Mouse (Mus musculus) kidney, postnatal 0 days (tissue): Measurements from ENCODE around the gene H2-Aa. TPM values are rescaled to one million over a fixed set of nuclear protein-coding genes. Genes with fewer than 3 reads are reported as not detected.

ENCODE experiments used
- ATAC-seq: fragments of 200-750 bp; cut with Nextera tagmentation; replicated peaks from 2 replicates; pipeline ENCODE4 v1.8.0; 2017; ENCODE audit warnings: low read depth, moderate number of reproducible peaks, moderate TSS enrichment, moderate library complexity; ENCODE audit not compliant: low FRiP score
- DNase-seq: peaks from one replicate; pipeline ENCODE4 v3.0.0-alpha.2; 2016; ENCODE audit warnings: low spot score
- H3K27ac ChIP-seq: fragments of 300-500 bp; sonication (generic); 2 replicates; pipeline ENCODE4 v1.5.1; 2014; ENCODE audit warnings: mild to moderate bottlenecking
- H3K27me3 ChIP-seq: fragments of 300-500 bp; sonication (generic); 2 replicates; pipeline ENCODE4 v1.6.1; 2014; ENCODE audit warnings: low read length, mixed read lengths; ENCODE audit not compliant: insufficient read depth
- H3K36me3 ChIP-seq: fragments of 300-500 bp; sonication (generic); 2 replicates; pipeline ENCODE4 v1.6.1; 2014; ENCODE audit warnings: low read length, mixed read lengths; ENCODE audit not compliant: insufficient read depth
- H3K4me1 ChIP-seq: fragments of 300-500 bp; sonication (generic); replicated peaks from 2 replicates; pipeline ENCODE4 v1.6.1; 2014; ENCODE audit warnings: antibody characterized with exemption, low read length, mixed read lengths; ENCODE audit not compliant: insufficient read depth
- H3K4me2 ChIP-seq: fragments of 300-500 bp; sonication (generic); 2 replicates; pipeline ENCODE4 v1.6.1; 2014; ENCODE audit warnings: mild to moderate bottlenecking, low read length, moderate library complexity, mixed read lengths
- H3K4me3 ChIP-seq: fragments of 300-500 bp; sonication (generic); replicated peaks from 2 replicates; pipeline ENCODE4 v1.5.1; 2014; ENCODE audit warnings: low read depth, low read length
- H3K9ac ChIP-seq: fragments of 300-500 bp; sonication (generic); 2 replicates; pipeline ENCODE4 v1.6.1; 2014; ENCODE audit warnings: low read depth, low read length
- H3K9me3 ChIP-seq: fragments of 300-500 bp; sonication (generic); replicated peaks from 2 replicates; pipeline ENCODE4 v1.6.1; 2016; ENCODE audit warnings: low read length, inconsistent platforms, mixed read lengths
- CTCF ChIP-seq: IDR thresholded peaks from 2 replicates; pipeline ENCODE4 v1.5.1; 2016; ENCODE audit warnings: antibody characterized with exemption, low read depth, mild to moderate bottlenecking, moderate library complexity
- WGBS: fragments of 180-500 bp; shearing (Covaris S2); extraction: QIAGEN DNeasy Blood & Tissue Kit; methylation state at CpG from one replicate; pipeline ENCODE4 v1.1.7; 2014; 5-methylcytosine and 5-hydroxymethylcytosine counted together
- polyA plus RNA-seq: library from polyadenylated mRNA; unstranded; fragments of >200 nt; fragmentation: Nextera tagmentation; extraction: Ambion mirVana; gene quantifications from 2 replicates; pipeline ENCODE4 v1.2.1, GENCODE M21; 2015

Gene H2-Aa
- polyA plus RNA-seq, 1 experiment from 2014 or later, result 6.0 TPM

DNA sequence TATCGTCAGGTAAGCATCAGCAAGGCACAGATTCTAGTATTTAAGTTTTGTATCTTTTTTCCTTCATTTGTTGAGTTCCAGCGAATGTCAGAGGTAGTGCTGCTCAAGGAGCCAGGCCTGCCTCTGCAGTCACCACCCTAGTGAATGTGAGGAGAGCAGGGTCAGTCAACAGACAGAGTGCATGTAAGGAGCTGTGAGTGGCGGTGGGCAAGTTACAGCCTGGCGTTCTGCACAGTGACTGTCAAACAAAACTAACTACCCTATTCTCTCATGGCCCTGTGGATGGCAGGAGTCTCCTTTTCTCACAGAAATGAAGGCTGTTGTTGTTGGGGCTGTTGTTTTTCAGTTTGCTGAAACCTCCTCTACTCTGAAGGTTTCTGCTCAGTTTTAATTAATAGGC is 2.3 kb downstream of the H2-Aa start:
- WGBS, result 76% methylated on average over 4 of the region's 4 CpGs
- no peak overlapping the region for H3K4me2 ChIP-seq
- no peak overlapping the region for H3K27ac ChIP-seq
- ATAC-seq, result no peak
- no peaks in the 10 kb centered on the region for H3K27me3 ChIP-seq
- no peak overlapping the region for H3K4me3 ChIP-seq
- H3K36me3 ChIP-seq, result no peaks in the 10 kb centered on the region
- no peak for DNase-seq
- H3K9ac ChIP-seq, result no peak overlapping the region
- no peaks in the 10 kb centered on the region for H3K9me3 ChIP-seq
- no peaks in the 10 kb centered on the region for H3K4me1 ChIP-seq
- TF ChIP-seq CTCF, result no peak

DNA sequence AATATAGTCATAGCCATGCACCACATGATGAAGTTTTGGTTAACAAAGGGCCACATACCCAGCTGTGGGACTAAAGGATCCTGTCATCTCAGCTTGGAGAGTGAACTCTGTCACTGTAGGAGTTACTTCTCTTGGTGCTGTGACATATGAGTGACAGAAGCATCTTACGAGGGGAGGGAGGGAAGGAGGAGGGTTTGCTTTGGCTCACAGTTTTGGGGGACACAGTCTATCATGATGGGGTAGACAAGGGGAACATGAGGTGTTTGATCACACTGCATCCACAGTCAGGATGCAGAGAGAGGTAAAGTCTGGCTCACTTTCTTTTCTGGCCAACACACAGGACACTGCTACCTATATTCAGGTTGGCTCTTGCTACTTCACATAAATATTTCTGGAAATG is 5.8 kb downstream of the H2-Aa start:
- Histone ChIP-seq H3K4me3 (no peak overlapping the region), H3K4me2 (no peak overlapping the region), H3K4me1 (no peaks in the 10 kb centered on the region), H3K9ac (no peak overlapping the region), H3K27ac (no peak overlapping the region), H3K36me3 (no peaks in the 10 kb centered on the region), H3K9me3 (no peaks in the 10 kb centered on the region), H3K27me3 (no peaks in the 10 kb centered on the region)
- ATAC-seq, result no peak
- no peak for TF ChIP-seq CTCF
- 71% methylated on average over 1 of the region's 1 CpGs for WGBS
- no peak for DNase-seq

DNA sequence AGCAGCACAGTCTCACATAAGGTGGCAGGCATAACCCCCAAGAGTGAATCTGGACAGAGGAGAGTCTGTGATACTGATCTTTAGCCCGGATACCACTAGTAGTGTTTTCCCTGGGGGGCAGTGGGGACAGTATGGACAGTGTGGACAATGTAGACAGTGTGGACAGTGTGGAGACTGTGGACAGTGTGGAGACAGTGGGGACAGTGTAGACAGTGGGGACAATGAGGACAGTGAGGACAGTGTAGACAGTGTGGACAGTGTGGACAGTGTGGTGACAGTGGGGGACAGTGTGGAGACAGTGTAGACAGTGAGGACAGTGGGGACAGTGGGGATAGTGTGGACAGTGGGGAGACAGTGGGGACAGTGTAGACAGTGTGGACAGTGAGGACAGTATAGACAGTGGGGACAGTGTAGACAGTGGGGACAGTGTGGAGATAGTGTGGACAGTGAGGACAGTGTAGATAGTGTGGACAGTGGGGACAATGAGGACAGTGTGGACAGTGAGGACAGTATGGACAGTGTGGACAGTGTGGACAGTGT is 7.1 kb downstream of the H2-Aa start:
- 87% methylated on average over 1 of the region's 1 CpGs for WGBS
- Histone ChIP-seq H3K27ac (no peak overlapping the region), H3K4me2 (no peak overlapping the region), H3K9ac (no peak overlapping the region), H3K4me1 (no peaks in the 10 kb centered on the region), H3K36me3 (no peaks in the 10 kb centered on the region), H3K9me3 (no peaks in the 10 kb centered on the region), H3K27me3 (no peaks in the 10 kb centered on the region), H3K4me3 (no peak overlapping the region)
- no peak for TF ChIP-seq CTCF
- no peak for ATAC-seq
- no peak for DNase-seq

DNA sequence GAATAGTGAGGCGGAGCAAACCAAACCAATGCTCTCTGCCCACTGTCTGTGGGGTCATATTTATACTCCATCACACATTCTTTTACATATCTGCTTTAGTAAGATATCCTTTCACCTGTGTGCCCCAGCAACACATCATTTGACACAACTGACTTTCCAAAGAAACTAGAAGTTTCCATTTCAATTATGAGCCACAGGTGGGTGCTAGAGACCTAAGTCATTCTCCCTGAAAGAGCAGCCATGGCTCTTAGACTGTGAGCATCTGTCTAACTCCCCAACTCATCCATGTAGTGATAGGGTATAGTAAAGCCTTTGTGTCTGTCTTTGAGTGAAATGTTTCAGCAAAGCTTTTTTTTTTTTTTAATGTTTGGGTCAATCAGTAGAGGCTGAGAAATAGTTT is 15.5 kb downstream of the H2-Aa start:
- peak; percentile 53 for TF ChIP-seq CTCF
- no peak overlapping the region for H3K27ac ChIP-seq
- WGBS, result 87% methylated on average over 1 of the region's 1 CpGs
- H3K9me3 ChIP-seq, result no peaks in the 10 kb centered on the region
- H3K4me1 ChIP-seq, result no peaks in the 10 kb centered on the region
- H3K9ac ChIP-seq, result no peak overlapping the region
- H3K27me3 ChIP-seq, result no peaks in the 10 kb centered on the region
- no peaks in the 10 kb centered on the region for H3K36me3 ChIP-seq
- no peak overlapping the region for H3K4me2 ChIP-seq
- DNase-seq, result peak; percentile 28
- no peak for ATAC-seq
- no peak overlapping the region for H3K4me3 ChIP-seq

DNA sequence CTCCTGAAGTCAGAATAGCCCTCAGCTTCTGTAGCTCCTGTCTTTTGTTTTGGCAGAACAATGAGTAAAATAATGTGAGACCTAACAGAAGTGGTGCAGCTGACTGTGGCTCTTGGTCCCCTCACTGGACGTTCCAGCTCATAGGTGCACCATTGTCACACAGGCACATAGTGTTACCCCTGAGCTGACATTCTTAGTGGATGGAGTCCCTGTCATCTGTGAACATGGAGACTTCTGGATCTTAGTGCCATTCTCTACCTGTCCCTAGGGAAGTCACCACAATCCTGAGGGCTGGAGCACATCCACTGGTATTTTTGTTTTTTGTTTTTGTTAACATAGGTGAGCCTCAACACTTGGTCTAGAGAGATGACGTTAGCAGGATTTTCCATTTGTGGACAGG is 16.7 kb downstream of the H2-Aa start:
- Histone ChIP-seq H3K36me3 (no peaks in the 10 kb centered on the region), H3K27me3 (no peaks in the 10 kb centered on the region), H3K27ac (no peak overlapping the region), H3K9ac (no peak overlapping the region), H3K4me1 (no peaks in the 10 kb centered on the region), H3K9me3 (no peaks in the 10 kb centered on the region), H3K4me2 (no peak overlapping the region), H3K4me3 (no peak overlapping the region)
- 75% methylated on average over 2 of the region's 2 CpGs for WGBS
- TF ChIP-seq CTCF, result no peak
- ATAC-seq, result no peak
- no peak for DNase-seq

DNA sequence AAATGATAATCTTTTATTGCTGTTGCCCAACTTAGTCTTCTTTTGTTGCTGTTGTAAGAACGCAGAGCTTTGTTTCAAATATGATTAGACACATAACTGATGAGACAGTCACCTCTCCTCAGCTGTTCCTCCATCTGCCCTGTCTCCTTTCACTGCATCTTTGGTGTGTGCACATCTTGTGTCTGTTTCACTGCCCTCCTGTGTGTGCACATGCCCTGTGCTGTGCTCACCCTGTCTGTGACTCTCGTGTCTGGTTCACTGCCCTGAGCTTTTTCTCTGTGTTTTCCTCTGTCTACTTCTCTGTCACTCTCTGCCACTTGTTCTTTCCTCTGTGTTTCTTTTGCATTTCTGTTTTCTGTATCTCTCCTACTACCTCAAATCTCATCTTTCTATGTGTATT is 17.4 kb downstream of the H2-Aa start:
- ATAC-seq (no peak), DNase-seq (no peak)
- Histone ChIP-seq H3K4me3 (no peak overlapping the region), H3K27me3 (no peaks in the 10 kb centered on the region), H3K9ac (no peak overlapping the region), H3K4me2 (no peak overlapping the region), H3K9me3 (no peaks in the 10 kb centered on the region), H3K36me3 (no peaks in the 10 kb centered on the region), H3K27ac (no peak overlapping the region), H3K4me1 (no peaks in the 10 kb centered on the region)
- no peak for TF ChIP-seq CTCF
- WGBS, result 74% methylated on average over 2 of the region's 2 CpGs

DNA sequence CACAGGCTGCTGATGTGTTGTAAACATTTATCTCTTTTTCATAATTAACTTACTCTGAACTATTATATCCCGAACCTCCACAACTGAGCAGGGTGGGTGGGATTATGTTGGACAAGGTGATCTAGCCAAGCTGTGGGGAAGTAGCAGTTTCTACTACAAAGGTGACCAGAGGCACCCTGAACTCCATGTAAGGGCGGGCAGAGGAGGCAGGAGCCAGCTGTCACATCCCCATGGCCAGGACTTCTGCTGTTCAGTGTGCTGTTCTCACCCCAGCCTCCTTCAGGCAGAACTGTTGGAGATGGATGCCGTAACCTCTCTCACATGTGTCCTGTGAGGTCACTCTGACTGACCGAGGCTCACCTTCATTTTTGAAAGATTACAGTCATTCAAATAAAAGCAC is 17.8 kb downstream of the H2-Aa start:
- H3K9me3 ChIP-seq, result no peaks in the 10 kb centered on the region
- ATAC-seq (no peak), DNase-seq (no peak)
- peaks cover 4% of the 10 kb centered on the region; the same call in 1 of the 2 replicates for H3K4me1 ChIP-seq
- TF ChIP-seq CTCF, result no peak
- H3K36me3 ChIP-seq, result no peaks in the 10 kb centered on the region
- 66% methylated on average over 4 of the region's 4 CpGs for WGBS
- H3K4me2 ChIP-seq, result no peak overlapping the region
- H3K27ac ChIP-seq, result no peak overlapping the region
- H3K9ac ChIP-seq, result no peak overlapping the region
- H3K27me3 ChIP-seq, result no peaks in the 10 kb centered on the region
- no peak overlapping the region for H3K4me3 ChIP-seq
